Mouse (Mus musculus) liver, adult 2 months (tissue): ENCODE results near the gene Eef1g.

Experiments
- CTCF ChIP-seq: fragments of 200-500 bp; IDR thresholded peaks from 2 replicates; pipeline ENCODE4 v1.5.1; 2011; ENCODE audit warnings: low read depth, low read length, control low read depth
- POLR2A ChIP-seq: fragments of 200-500 bp; IDR thresholded peaks from 2 replicates; pipeline ENCODE4 v1.6.1; 2011; ENCODE audit warnings: low read length, control low read depth; ENCODE audit not compliant: insufficient read depth; ENCODE audit errors: extremely low read depth

DNA sequence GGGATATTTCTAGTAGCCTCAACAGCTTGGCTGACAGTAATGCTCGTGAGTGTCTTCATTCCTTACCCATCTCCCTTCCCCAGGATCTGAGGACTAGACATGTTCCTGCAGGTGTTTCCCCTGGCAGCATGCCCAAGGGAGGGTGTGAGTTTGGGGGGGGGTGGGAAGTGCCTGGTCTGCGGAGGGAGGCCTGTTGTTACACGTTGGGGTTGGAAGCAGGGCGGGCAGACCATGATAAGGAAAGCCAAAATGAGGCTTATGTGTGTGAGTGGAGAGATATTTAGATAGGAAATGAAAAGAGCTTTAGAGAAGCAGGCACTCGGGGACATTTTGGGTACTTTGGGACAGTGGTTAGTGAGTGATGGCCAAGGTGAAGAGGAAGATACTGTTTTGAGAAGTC lies 22.8 kb upstream of the Eef1g start:
- no peak for TF ChIP-seq POLR2A
- TF ChIP-seq CTCF = no peak
